8 mouse cellular contexts compared by ENCODE assay signal in genomic region chr16:22358701-22359354, GRCm38 (mm10).
DNase-seq lines count a peak whose midpoint lies in the region; ATAC-seq lines count a peak whose summit lies in the region.
"Had no signal": no experiment of that assay in that cellular context is flagged by ENCODE, and none has a peak within 500 bp of the region (broad histone marks: within the 10 kb centered on the region; RNA-seq: fewer than 3 reads in every experiment).

No protein-coding gene starts in this region.

- H3K9ac ChIP-seq in embryonic facial prominence, embryonic 12.5 days = no peak overlapping the region
- peak overlapping the region; percentile 58 for H3K9ac ChIP-seq in heart, embryonic 13.5 days

- H3K4me2 ChIP-seq in embryonic facial prominence, embryonic 12.5 days (replicated peaks) = peak overlapping the region; percentile 36
- H3K4me2 ChIP-seq in heart, embryonic 13.5 days = peak overlapping the region; percentile 63

- WGBS in embryonic facial prominence, embryonic 12.5 days = 19% methylated on average over 18 of the region's 18 CpGs
- WGBS in heart, embryonic 13.5 days = 14% methylated on average over 18 of the region's 18 CpGs

- no peaks in the 10 kb centered on the region for H3K4me1 ChIP-seq in embryonic facial prominence, embryonic 12.5 days
- peaks cover 10% of the 10 kb centered on the region for H3K4me1 ChIP-seq in heart, embryonic 13.5 days

- H3K27ac ChIP-seq in embryonic facial prominence, embryonic 12.5 days = no peak overlapping the region
- no peak overlapping the region for H3K27ac ChIP-seq in heart, embryonic 13.5 days (replicated peaks)

- H3K36me3 ChIP-seq in embryonic facial prominence, embryonic 12.5 days = no peaks in the 10 kb centered on the region
- no peaks in the 10 kb centered on the region for H3K36me3 ChIP-seq in heart, embryonic 13.5 days

- no peak for ATAC-seq in embryonic facial prominence, embryonic 12.5 days (ENCODE audit: insufficient number of reproducible peaks, insufficient read depth, low FRiP score, low TSS enrichment)
- no peak for ATAC-seq in heart, embryonic 13.5 days (ENCODE audit: extremely low read depth, insufficient number of reproducible peaks, low FRiP score, low TSS enrichment)

- H3K4me3 ChIP-seq in embryonic facial prominence, embryonic 12.5 days = no peak overlapping the region
- H3K4me3 ChIP-seq in heart, embryonic 13.5 days = peak overlapping the region; percentile 33
- H3K4me3 ChIP-seq: erythroblast, embryonic 14.5 days had no signal

- H3K27me3 ChIP-seq in embryonic facial prominence, embryonic 12.5 days = no peaks in the 10 kb centered on the region
- no peaks in the 10 kb centered on the region for H3K27me3 ChIP-seq in heart, embryonic 13.5 days (replicated peaks)

- H3K9me3 ChIP-seq in embryonic facial prominence, embryonic 12.5 days = no peaks in the 10 kb centered on the region
- H3K9me3 ChIP-seq in heart, embryonic 13.5 days = no peaks in the 10 kb centered on the region

- peak; percentile 30 for DNase-seq in right cerebral cortex, adult 18-20 months
- DNase-seq in right cerebral cortex, postnatal 36 days (ENCODE audit: low spot score in 2 of 2) = no peak
- DNase-seq in left cerebral cortex, postnatal 4 days = peak; percentile 10
- peak; percentile 9 for DNase-seq in mesoderm, embryonic 11.5 days (ENCODE audit: low read depth, low spot score)
- no peak for DNase-seq in testis, postnatal 10 days (ENCODE audit: low spot score)

- intact Hi-C loops in left cerebral cortex, postnatal 4 days (cut with DNase I) = no loop called here

Comparison
In these comparisons a context has a peak if more than half of its experiments do, and no peak if none do; other contexts are left out.
1. DNase-seq: peak in right cerebral cortex, adult 18-20 months (single experiment), left cerebral cortex, postnatal 4 days (single experiment) and mesoderm, embryonic 11.5 days (single experiment); none in right cerebral cortex, postnatal 36 days (0 of 2) and testis, postnatal 10 days (single experiment).